Mouse (Mus musculus): ENCODE results near the gene Lyplal1. TPM values are rescaled to one million over a fixed set of nuclear protein-coding genes. Genes with fewer than 3 reads are reported as not detected.
A peak's percentile ranks its signal among the peaks of the same experiment; 100 is the strongest.

Gene Lyplal1
- polyA plus RNA-seq, 1 experiment from 2014 or later, result 32.1 TPM

- Histone ChIP-seq H3K36me3 (ENCODE audit: insufficient read depth, low read length) (no peaks in the 10 kb centered on the region), H3K9ac (ENCODE audit: low read depth, low read length) (no peak overlapping the region), H3K4me1 (replicated peaks; ENCODE audit: insufficient read depth, low read length) (no peaks in the 10 kb centered on the region), H3K4me2 (ENCODE audit: low read length) (no peak overlapping the region), H3K9me3 (replicated peaks; ENCODE audit: low read length) (no peaks in the 10 kb centered on the region), H3K4me3 (replicated peaks; ENCODE audit: low read depth, low read length) (no peak overlapping the region), H3K27ac (no peak overlapping the region), H3K27me3 (ENCODE audit: insufficient read depth, low read length) (no peaks in the 10 kb centered on the region)
- no peak for TF ChIP-seq CTCF (IDR thresholded peaks at IDR 0.05; ENCODE audit: low read depth)
- no peak for DNase-seq (ENCODE audit: low spot score)
- ATAC-seq (replicated peaks; ENCODE audit: low FRiP score, low read depth), result no peak
- WGBS, result 67% methylated on average over 12 of the region's 12 CpGs
These were observed 63.6 kb downstream of the Lyplal1 start for GRCm38 (mm10) chr1:186053280-186054043.

- peak; percentile 43 for DNase-seq (ENCODE audit: low spot score)
These were observed 73.2 kb downstream of the Lyplal1 start for GRCm38 (mm10) chr1:186043709-186044452.

GRCm38 (mm10) chr1:186041841-186042240 is 75.3 kb downstream of the Lyplal1 start:
- WGBS, result 24% methylated on average over 1 of the region's 1 CpGs
- ATAC-seq (replicated peaks; ENCODE audit: low FRiP score, low read depth), result no peak
- Histone ChIP-seq H3K4me2 (ENCODE audit: low read length) (no peak overlapping the region), H3K27me3 (ENCODE audit: insufficient read depth, low read length) (no peaks in the 10 kb centered on the region), H3K4me1 (replicated peaks; ENCODE audit: insufficient read depth, low read length) (no peaks in the 10 kb centered on the region), H3K9me3 (replicated peaks; ENCODE audit: low read length) (no peaks in the 10 kb centered on the region), H3K36me3 (ENCODE audit: insufficient read depth, low read length) (no peaks in the 10 kb centered on the region), H3K27ac (no peak overlapping the region), H3K4me3 (replicated peaks; ENCODE audit: low read depth, low read length) (no peak overlapping the region), H3K9ac (ENCODE audit: low read depth, low read length) (no peak overlapping the region)
- no peak for DNase-seq (ENCODE audit: low spot score)
- no peak for TF ChIP-seq CTCF (IDR thresholded peaks at IDR 0.05; ENCODE audit: low read depth)

More at GRCm38 (mm10) chr1:186043709-186044452, 73.2 kb downstream of the Lyplal1 start:
- H3K4me1 ChIP-seq (replicated peaks; ENCODE audit: insufficient read depth, low read length), result no peaks in the 10 kb centered on the region
- no peak for ATAC-seq (replicated peaks; ENCODE audit: low FRiP score, low read depth)
- H3K27ac ChIP-seq, result no peak overlapping the region
- no peaks in the 10 kb centered on the region for H3K9me3 ChIP-seq (replicated peaks; ENCODE audit: low read length)
- TF ChIP-seq CTCF (IDR thresholded peaks at IDR 0.05; ENCODE audit: low read depth), result no peak
- no peak overlapping the region for H3K4me3 ChIP-seq (replicated peaks; ENCODE audit: low read depth, low read length)
- H3K9ac ChIP-seq (ENCODE audit: low read depth, low read length), result no peak overlapping the region
- no peak overlapping the region for H3K4me2 ChIP-seq (ENCODE audit: low read length)
- 45% methylated on average over 11 of the region's 11 CpGs for WGBS
- H3K27me3 ChIP-seq (ENCODE audit: insufficient read depth, low read length), result no peaks in the 10 kb centered on the region
- H3K36me3 ChIP-seq (ENCODE audit: insufficient read depth, low read length), result no peaks in the 10 kb centered on the region
